19 mouse cellular contexts compared by ENCODE assay signal in the genomic region with DNA sequence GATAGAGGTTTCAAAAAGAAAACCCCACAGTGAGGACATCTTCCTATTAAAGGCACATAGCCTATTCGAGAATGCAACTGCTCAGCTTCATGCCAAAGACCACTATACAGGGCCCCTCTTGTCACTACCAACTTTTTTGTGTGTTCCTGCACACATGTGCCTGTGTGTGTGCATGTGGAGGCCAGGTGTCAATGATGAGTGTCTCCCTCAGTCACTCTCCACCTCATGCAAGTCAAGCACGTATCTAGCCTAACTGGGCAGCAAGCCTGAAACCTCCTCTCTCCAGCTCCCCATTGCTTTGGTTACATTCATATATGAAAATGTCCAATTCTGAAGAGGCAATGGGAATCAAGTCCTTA.
"Had no signal": no experiment of that assay in that cellular context is flagged by ENCODE, and none has a peak within 500 bp of the region (broad histone marks: within the 10 kb centered on the region; RNA-seq: fewer than 3 reads in every experiment).

No protein-coding gene starts in this region.

- H3K27me3 ChIP-seq: limb, embryonic 12.5 days; limb, embryonic 15.5 days had no signal

- H3K4me1 ChIP-seq: limb, embryonic 12.5 days; limb, embryonic 15.5 days had no signal

- H3K4me3 ChIP-seq: limb, embryonic 12.5 days; limb, embryonic 15.5 days had no signal

- H3K9ac ChIP-seq: limb, embryonic 12.5 days; limb, embryonic 15.5 days; liver, embryonic 14.5 days; liver, postnatal 0 days; lung, embryonic 14.5 days had no signal

- H3K9me3 ChIP-seq: limb, embryonic 12.5 days; limb, embryonic 15.5 days had no signal

- H3K36me3 ChIP-seq: limb, embryonic 12.5 days; limb, embryonic 15.5 days had no signal

- H3K27ac ChIP-seq: limb, embryonic 12.5 days; limb, embryonic 15.5 days; liver, embryonic 14.5 days; macrophage had no signal

- H3K4me2 ChIP-seq: limb, embryonic 12.5 days; limb, embryonic 15.5 days; liver, embryonic 11.5 days; lung, embryonic 14.5 days had no signal

- DNase-seq: kidney, adult 18-20 months; kidney, adult 9 months; kidney, postnatal 14 days; kidney, postnatal 4 days; left cerebral cortex, postnatal 4 days; liver, postnatal 0 days; lung, embryonic 14.5 days; retina, postnatal 1 day; right cerebral cortex, postnatal 25 days; spleen, adult 18-20 months; thymus, adult 18-20 months; thymus, postnatal 36 days had no signal

- ATAC-seq: intestine, embryonic 16.5 days; liver, postnatal 0 days; lung, postnatal 0 days had no signal
